Mouse (Mus musculus) thymus, adult 2 months (tissue): ENCODE data around the gene Umps.

Source experiments
- CTCF ChIP-seq: fragments of 200-500 bp; IDR thresholded peaks from 2 replicates; pipeline ENCODE4 v1.5.1; 2012; ENCODE audit warnings: mild to moderate bottlenecking, control low read depth, low read length, moderate library complexity, borderline replicate concordance; ENCODE audit not compliant: control insufficient read depth, poor library complexity, insufficient read depth; ENCODE audit errors: extremely low read depth
- POLR2A ChIP-seq: fragments of 200-500 bp; IDR thresholded peaks from 2 replicates; pipeline ENCODE4 v1.6.1; 2012; ENCODE audit warnings: mild to moderate bottlenecking, low read length, control low read depth, moderate library complexity; ENCODE audit not compliant: control insufficient read depth, poor library complexity, insufficient read depth; ENCODE audit errors: extremely low read depth

DNA sequence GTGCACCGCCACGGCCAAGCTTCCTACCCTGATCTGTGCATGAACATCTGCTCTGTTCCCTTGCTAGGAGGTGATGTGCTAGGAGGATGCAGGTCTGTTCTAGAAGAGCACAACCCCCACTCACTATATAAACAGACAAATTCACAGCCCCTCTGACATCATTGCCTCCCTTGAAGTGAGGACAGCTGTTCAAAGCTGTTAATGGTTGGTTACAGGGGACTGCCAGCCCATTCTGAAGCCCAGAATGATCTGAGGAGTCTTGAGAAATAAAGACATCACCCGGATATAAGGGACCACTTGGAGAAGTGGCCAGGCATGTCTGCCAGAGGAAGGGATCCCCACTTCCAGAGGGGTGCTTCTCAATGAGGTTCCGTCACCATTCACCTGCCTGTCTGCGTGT, 48.9 kb downstream of the Umps start:
- no peak for TF ChIP-seq CTCF
- TF ChIP-seq POLR2A, result no peak
